Mouse (Mus musculus) megakaryocyte, embryonic 14.5 days (primary cell): ENCODE data around the gene Adamts4.

Experiments used
- FLI1 ChIP-seq: IDR thresholded peaks from 2 replicates; pipeline ENCODE4 v1.6.1; 2012; ENCODE audit warnings: low read length, inconsistent platforms, mixed read lengths
- GATA1 ChIP-seq: IDR thresholded peaks from 3 replicates; pipeline ENCODE4 v1.6.1; 2012; ENCODE audit warnings: mixed read lengths, low read length, inconsistent platforms, borderline replicate concordance

DNA sequence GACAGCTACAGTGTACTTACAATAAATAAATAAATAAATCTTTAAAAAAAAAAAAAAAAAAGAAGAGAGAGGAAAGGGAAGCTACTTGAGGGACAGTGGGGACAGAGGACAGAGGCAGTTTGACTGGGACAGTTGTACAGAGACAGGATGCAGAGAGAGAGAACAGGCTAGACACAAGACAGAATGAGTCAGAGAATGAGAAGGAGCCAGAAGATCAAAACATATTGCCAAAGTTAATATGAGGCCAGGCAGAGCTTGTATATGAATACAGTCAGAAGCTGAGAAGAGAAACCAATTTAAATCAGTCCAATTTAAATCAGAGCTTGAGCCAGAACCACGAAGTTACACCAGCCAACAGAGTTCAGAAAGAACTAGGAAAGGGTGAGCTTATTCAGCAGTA, 18.1 kb downstream of the Adamts4 start:
- no peak for TF ChIP-seq GATA1
- no peak for TF ChIP-seq FLI1
